Mouse (Mus musculus) limb, embryonic 12.5 days (tissue): Measurements from ENCODE around the gene Hagh. TPM values are rescaled to one million over a fixed set of nuclear protein-coding genes. Genes with fewer than 3 reads are reported as not detected.

Source experiments
- ATAC-seq: fragments of 200-750 bp; cut with Nextera tagmentation; 2 replicates; pipeline ENCODE4 v1.8.0; 2017; ENCODE audit warnings: low read depth, moderate TSS enrichment; ENCODE audit not compliant: insufficient number of reproducible peaks, insufficient read depth, low FRiP score, low TSS enrichment
- H3K27ac ChIP-seq: fragments of 300-500 bp; sonication (generic); 2 replicates; pipeline ENCODE4 v1.5.1; 2016; ENCODE audit warnings: mild to moderate bottlenecking, moderate library complexity
- H3K27me3 ChIP-seq: fragments of 300-500 bp; sonication (generic); 2 replicates; pipeline ENCODE4 v1.6.1; 2016; ENCODE audit warnings: mild to moderate bottlenecking, moderate library complexity
- H3K36me3 ChIP-seq: fragments of 300-500 bp; sonication (generic); 2 replicates; pipeline ENCODE4 v1.6.1; 2016; ENCODE audit warnings: mild to moderate bottlenecking, moderate library complexity
- H3K4me1 ChIP-seq: fragments of 300-500 bp; sonication (generic); replicated peaks from 2 replicates; pipeline ENCODE4 v1.6.1; 2016
- H3K4me2 ChIP-seq: fragments of 300-500 bp; sonication (generic); 2 replicates; pipeline ENCODE4 v1.6.1; 2016; ENCODE audit warnings: mild to moderate bottlenecking, moderate library complexity
- H3K4me3 ChIP-seq: fragments of 300-500 bp; sonication (generic); replicated peaks from 2 replicates; pipeline ENCODE4 v1.5.1; 2016; ENCODE audit warnings: mild to moderate bottlenecking
- H3K9ac ChIP-seq: fragments of 300-500 bp; sonication (generic); replicated peaks from 2 replicates; pipeline ENCODE4 v1.6.1; 2016; ENCODE audit warnings: mild to moderate bottlenecking, moderate library complexity
- H3K9me3 ChIP-seq: fragments of 300-500 bp; sonication (generic); 2 replicates; pipeline ENCODE4 v1.6.1; 2016; ENCODE audit warnings: mild to moderate bottlenecking, moderate library complexity
- WGBS: fragments of 180-500 bp; shearing (Covaris S2); methylation state at CpG from one replicate; pipeline ENCODE4 v1.1.7; 2016; 5-methylcytosine and 5-hydroxymethylcytosine counted together
- polyA plus RNA-seq: library from polyadenylated mRNA; unstranded; fragments of >200 nt; fragmentation: Nextera tagmentation; extraction: Ambion mirVana; gene quantifications from 2 replicates; pipeline ENCODE4 v1.2.1, GENCODE M21; 2016

Hagh gene
- polyA plus RNA-seq, 1 experiment from 2014 or later = 26.3 TPM

DNA sequence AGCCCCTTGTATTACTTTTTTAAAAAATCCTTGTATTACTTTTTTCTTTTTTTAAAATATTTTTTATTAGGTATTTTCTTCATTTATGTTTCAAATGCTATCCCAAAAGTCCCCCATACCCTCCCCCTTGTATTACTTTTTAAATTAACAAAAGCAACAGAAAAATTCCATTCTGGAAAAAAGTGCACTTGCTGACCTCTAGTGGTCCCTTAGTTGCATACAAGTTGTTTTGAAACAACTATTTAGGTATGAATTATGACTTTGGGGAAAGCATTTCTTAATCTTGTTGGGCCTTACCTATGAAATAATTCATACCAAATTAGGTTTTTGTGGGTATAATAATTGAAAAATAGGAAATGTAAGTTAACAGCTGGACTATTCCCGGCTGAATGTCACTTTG, 22.4 kb upstream of the Hagh start:
- Histone ChIP-seq H3K9me3 (no peaks in the 10 kb centered on the region), H3K36me3 (no peaks in the 10 kb centered on the region), H3K27me3 (peaks cover 4% of the 10 kb centered on the region; the same call in 1 of the 2 replicates), H3K9ac (no peak overlapping the region), H3K27ac (no peak overlapping the region), H3K4me1 (no peaks in the 10 kb centered on the region), H3K4me2 (no peak overlapping the region), H3K4me3 (no peak overlapping the region)
- no peak for ATAC-seq
- 42% methylated on average over 1 of the region's 1 CpGs for WGBS

DNA sequence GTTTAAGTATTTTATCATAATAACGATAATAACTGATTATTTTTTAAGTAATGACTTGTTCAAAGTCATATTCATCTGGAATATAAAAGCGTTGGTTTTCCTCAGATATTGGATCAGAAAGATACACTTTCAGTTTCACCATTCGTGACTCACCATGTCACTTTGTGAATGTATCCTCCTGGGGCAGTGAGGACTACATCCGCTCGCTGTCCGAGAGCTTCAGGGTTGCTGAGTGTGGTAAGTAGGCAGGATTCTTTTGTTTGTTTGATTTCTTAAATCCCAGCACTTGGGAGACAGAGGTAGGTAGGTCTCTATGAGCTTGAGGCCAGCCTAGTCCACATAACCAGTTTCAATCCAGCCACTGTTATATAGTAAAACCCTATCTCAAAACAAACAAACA, 21.8 kb upstream of the Hagh start:
- no peak for ATAC-seq
- Histone ChIP-seq H3K27me3 (peaks cover 3% of the 10 kb centered on the region; the same call in 1 of the 2 replicates), H3K4me1 (no peaks in the 10 kb centered on the region), H3K27ac (no peak overlapping the region), H3K9ac (no peak overlapping the region), H3K4me3 (no peak overlapping the region), H3K36me3 (no peaks in the 10 kb centered on the region), H3K9me3 (no peaks in the 10 kb centered on the region), H3K4me2 (no peak overlapping the region)
- 62% methylated on average over 6 of the region's 6 CpGs for WGBS

DNA sequence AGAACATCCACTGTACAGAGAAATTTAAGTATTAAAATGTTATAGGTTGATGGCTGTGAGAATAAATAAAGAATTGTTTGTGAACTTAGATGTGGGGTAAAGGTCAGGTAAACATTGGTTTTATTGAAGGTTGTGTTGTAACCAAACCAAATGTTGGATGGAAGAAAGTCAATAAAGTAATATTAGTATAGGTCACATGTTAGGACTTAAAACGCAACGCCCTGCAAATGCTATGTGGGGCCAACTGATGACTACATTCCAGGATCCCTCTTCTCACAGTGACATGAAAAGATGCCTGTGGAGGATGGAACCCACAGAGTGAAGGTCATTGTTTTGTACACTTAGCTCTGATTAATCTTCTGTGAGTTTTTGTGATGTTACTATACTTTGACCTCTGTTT, 20.5 kb upstream of the Hagh start:
- H3K4me3 ChIP-seq = no peak overlapping the region
- 0 out of 2 replicates have a peak, but pooled peaks cover 3% of the 10 kb centered on the region for H3K27me3 ChIP-seq
- whole genome bisulfite sequencing = 70% methylated on average over 2 of the region's 2 CpGs

DNA sequence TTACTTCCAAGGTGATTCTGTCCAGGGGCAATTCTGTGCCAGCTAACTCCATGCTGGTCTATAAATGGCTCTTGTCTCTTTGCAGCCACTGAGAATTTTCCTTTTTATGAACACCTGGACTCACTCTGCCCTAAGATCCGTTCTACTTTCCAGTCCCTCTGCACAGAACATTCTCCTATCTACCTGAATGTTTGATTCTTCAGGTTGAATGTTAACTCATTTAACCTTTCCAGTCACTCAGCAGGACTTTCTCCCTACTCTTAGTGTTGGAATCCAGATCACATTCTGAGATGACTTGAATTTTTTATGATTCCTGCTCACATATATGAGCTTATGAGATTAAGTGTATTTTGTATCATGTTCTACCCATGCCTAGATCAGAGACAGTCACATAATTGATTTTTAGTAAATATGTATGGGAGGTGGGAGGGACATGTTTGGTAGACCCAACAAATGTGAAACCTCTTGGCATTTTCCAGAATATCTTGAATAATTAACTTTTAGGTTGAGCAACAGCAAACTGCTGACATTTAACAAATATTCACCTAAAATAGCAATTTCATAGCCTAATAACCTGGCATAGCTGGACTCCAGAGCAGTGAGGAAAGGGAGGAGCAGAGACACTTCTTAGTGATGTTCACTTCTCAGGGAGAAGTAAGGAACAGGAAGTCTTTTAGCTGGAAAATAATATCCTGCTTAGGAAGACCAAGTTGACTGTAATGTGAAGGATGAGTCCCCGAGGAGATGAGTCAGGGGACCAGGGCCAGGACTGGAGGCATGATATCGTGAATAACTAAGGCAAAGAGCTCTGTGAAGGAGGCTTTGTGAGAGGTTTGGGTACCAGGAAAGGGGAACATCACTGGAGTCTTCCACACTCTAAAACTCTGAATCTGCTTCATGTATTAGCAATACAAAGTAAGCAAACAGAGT, 18.3 kb upstream of the Hagh start:
- H3K27me3 ChIP-seq = peaks cover 14% of the 10 kb centered on the region; the same call in 1 of the 2 replicates
- no peak overlapping the region for H3K4me3 ChIP-seq
- no peaks in the 10 kb centered on the region for H3K36me3 ChIP-seq
- no peak for ATAC-seq
- H3K4me2 ChIP-seq = no peak overlapping the region
- no peak overlapping the region for H3K9ac ChIP-seq
- H3K9me3 ChIP-seq = no peaks in the 10 kb centered on the region
- no peaks in the 10 kb centered on the region for H3K4me1 ChIP-seq
- 63% methylated on average over 3 of the region's 3 CpGs for WGBS
- no peak overlapping the region for H3K27ac ChIP-seq

More for the DNA sequence above, 20.5 kb upstream of the Hagh start:
- ATAC-seq = no peak
- no peak overlapping the region for H3K27ac ChIP-seq
- H3K4me1 ChIP-seq = no peaks in the 10 kb centered on the region
- no peaks in the 10 kb centered on the region for H3K9me3 ChIP-seq
- H3K9ac ChIP-seq = no peak overlapping the region
- no peaks in the 10 kb centered on the region for H3K36me3 ChIP-seq
- no peak overlapping the region for H3K4me2 ChIP-seq

DNA sequence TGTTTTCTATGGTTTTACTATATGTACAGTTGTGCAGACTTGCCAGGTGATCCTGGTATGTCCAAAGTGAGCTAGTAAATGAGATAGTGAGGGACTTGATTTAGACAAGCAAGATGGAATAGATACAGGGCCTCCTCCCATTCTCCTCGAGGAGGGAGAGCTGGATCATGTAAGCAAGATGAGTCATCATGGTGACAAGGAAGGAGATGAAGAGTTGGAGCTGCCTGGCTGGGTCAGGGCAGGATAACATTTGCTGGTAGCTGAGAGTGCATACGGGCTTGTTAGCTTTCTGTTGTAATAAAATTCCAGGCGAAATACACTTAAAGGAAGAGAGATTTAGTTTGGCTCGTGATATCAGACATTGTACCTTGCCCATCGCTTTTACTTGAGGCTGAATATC, 398 bp downstream of the Hagh start:
- no peak for ATAC-seq
- Histone ChIP-seq H3K36me3 (no peaks in the 10 kb centered on the region), H3K4me1 (no peaks in the 10 kb centered on the region), H3K27ac (no peak overlapping the region), H3K4me2 (no peak overlapping the region), H3K9me3 (no peaks in the 10 kb centered on the region), H3K9ac (no peak overlapping the region), H3K27me3 (peaks cover 26% of the 10 kb centered on the region), H3K4me3 (no peak overlapping the region)
- 50% methylated on average over 5 of the region's 5 CpGs for WGBS

DNA sequence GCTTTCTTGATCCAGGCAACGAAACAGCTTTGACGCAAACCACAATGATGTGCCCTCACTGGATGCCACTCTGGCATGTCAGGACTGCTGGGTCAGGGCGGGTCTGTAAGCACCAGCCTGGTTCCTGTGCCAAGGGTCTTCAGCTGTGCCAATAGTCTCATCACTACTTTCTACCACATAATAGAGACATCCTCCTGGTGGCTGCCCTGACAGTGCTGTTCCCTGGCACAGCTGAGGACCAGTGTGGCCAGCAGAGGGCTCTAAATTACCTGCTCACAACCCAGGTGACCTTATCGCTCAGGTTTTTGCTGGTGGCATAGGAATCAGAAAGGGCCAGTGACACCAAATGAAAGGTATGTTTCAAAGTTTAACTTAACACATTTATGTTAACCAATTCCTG, 1.2 kb downstream of the Hagh start:
- WGBS = 49% methylated on average over 4 of the region's 4 CpGs

DNA sequence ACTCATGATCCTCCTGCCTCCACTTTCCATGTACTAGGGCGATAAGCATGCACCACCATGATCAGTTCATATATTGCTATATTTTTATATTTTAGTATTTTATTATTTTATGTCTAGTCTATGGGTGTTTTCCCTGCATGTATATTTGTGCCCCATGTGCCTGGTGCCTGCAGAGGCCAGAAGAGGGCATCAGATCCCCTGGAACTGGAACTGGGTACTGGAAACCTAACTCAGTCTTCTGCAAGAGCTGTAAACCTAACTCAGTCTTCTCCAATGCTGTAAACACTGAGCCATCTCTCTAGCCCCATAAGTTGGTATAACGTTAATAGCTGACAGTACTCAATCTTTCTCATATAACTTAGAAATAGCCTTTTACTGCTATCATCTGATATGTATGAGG, 2.7 kb downstream of the Hagh start:
- no peaks in the 10 kb centered on the region for H3K9me3 ChIP-seq
- WGBS = 54% methylated on average over 2 of the region's 2 CpGs

More for the DNA sequence above, 1.2 kb downstream of the Hagh start:
- Histone ChIP-seq H3K4me1 (no peaks in the 10 kb centered on the region), H3K27ac (no peak overlapping the region), H3K36me3 (no peaks in the 10 kb centered on the region), H3K4me3 (no peak overlapping the region), H3K27me3 (peaks cover 25% of the 10 kb centered on the region), H3K4me2 (no peak overlapping the region), H3K9ac (no peak overlapping the region), H3K9me3 (no peaks in the 10 kb centered on the region)
- ATAC-seq = no peak

DNA sequence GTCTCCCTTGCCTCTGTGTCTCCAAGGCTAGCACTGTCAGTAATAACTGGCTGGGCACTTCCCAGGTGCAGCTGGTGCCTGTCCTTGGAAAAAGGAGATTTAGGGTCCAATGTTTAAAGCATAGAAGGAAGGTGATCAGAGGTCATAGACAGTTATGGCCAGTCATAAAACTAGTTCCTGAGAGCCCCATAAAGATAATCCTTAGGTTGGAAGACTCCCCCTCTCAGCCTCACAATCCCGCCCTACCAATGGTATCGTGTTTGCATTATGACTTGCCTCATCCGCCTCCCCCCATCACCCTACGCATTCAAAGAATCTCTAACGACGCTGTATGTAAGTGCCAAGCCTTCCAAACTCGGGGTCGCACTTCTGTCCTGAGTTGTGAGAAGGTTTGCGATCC, 4.6 kb downstream of the Hagh start:
- no peak for ATAC-seq

More for the DNA sequence above, 2.7 kb downstream of the Hagh start:
- no peak overlapping the region for H3K27ac ChIP-seq
- H3K4me1 ChIP-seq = no peaks in the 10 kb centered on the region
- H3K27me3 ChIP-seq = peaks cover 25% of the 10 kb centered on the region
- H3K4me3 ChIP-seq = no peak overlapping the region
- H3K9ac ChIP-seq = no peak overlapping the region
- H3K4me2 ChIP-seq = no peak overlapping the region
- no peaks in the 10 kb centered on the region for H3K36me3 ChIP-seq
- no peak for ATAC-seq

DNA sequence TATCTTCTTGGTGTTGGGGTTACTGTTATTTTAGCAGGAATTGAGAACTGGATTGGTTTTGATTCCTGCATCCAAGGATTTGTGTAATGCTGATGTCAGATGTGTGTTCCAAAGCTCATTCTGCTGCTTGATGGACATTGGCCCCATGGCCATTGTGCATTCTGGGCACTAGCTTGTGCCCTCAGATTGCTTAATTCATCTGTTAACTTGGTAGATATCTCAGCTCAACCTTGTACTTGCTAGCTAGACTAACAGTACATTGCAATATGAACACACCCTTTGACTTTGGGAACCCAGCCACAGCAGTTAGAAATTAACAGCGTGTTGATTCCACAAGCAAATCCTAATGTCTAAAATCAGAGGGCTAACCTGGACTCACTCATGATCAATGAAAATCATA, 7.4 kb downstream of the Hagh start:
- Histone ChIP-seq H3K4me2 (no peak overlapping the region), H3K9ac (no peak overlapping the region), H3K4me1 (peaks cover 22% of the 10 kb centered on the region), H3K27ac (no peak overlapping the region), H3K9me3 (no peaks in the 10 kb centered on the region), H3K27me3 (peaks cover 29% of the 10 kb centered on the region), H3K36me3 (no peaks in the 10 kb centered on the region), H3K4me3 (no peak overlapping the region)
- 89% methylated on average over 1 of the region's 1 CpGs for WGBS
- no peak for ATAC-seq

More for the DNA sequence above, 4.6 kb downstream of the Hagh start:
- peaks cover 25% of the 10 kb centered on the region for H3K27me3 ChIP-seq
- no peak overlapping the region for H3K9ac ChIP-seq
- peaks cover 10% of the 10 kb centered on the region; the same call in 1 of the 2 replicates for H3K4me1 ChIP-seq
- H3K4me3 ChIP-seq = no peak overlapping the region
- WGBS = 25% methylated on average over 9 of the region's 9 CpGs
- no peak overlapping the region for H3K27ac ChIP-seq
- H3K9me3 ChIP-seq = no peaks in the 10 kb centered on the region
- H3K36me3 ChIP-seq = no peaks in the 10 kb centered on the region
- no peak overlapping the region for H3K4me2 ChIP-seq

DNA sequence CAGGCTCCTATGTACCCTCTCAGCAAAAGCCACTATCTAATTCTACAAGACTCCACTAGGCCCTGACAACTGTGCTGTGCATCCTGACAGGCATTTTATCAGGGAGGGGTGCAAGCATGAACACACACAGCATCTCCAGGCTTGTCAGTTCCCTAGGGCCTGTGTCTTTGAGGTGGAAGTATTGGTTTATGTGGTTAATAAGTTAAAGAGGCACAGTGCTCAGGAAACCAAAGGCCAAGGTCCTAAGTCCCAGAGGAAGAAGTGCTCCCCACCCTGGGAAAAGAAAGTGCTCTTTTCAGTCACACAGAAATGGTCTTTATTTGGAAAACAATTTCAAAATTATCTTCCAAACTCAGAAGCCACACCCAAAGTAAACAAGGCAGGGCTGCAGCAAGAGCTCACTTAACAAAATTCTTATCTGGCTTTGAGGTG, 8.7 kb downstream of the Hagh start:
- Histone ChIP-seq H3K4me1 (peaks cover 22% of the 10 kb centered on the region), H3K27me3 (peaks cover 27% of the 10 kb centered on the region), H3K4me3 (peak overlapping the region; percentile 69; the same call in 1 of the 2 replicates), H3K9ac (0 out of 2 replicates have a peak overlapping the region, but pooled peaks have one; percentile 27), H3K36me3 (peaks cover 9% of the 10 kb centered on the region), H3K9me3 (no peaks in the 10 kb centered on the region), H3K27ac (no peak overlapping the region), H3K4me2 (peak overlapping the region; percentile 89)
- no peak for ATAC-seq

DNA sequence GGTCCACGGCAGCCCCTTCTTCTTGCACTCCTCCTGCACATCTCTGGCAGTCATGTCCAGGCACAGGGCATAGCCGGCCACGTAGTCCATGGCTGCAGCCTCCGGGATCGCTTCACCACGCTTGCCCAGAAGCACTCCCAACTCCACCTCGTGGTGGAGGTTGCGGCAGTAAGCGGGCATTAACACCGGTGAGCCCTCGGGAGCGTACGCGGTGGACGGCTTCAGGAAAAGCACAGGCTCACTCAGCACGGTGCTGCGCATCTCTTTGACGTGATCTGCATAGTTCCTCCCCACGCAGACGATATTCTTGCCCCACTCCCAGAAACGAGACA, 9.8 kb downstream of the Hagh start:
- H3K4me1 ChIP-seq = peaks cover 22% of the 10 kb centered on the region
- peak overlapping the region; percentile 74 for H3K9ac ChIP-seq
- peak overlapping the region; percentile 94 for H3K27ac ChIP-seq
- no peaks in the 10 kb centered on the region for H3K9me3 ChIP-seq
- H3K27me3 ChIP-seq = peaks cover 20% of the 10 kb centered on the region
- peak overlapping the region; percentile 69 for H3K4me3 ChIP-seq
- H3K4me2 ChIP-seq = peak overlapping the region; percentile 89
- H3K36me3 ChIP-seq = peaks cover 13% of the 10 kb centered on the region
- WGBS = under 1% methylated on average over 21 of the region's 21 CpGs
- no peak; the same call in 1 of the 2 replicates for ATAC-seq
